Mouse (Mus musculus) left cerebral cortex, postnatal 14 days (tissue): ENCODE results near the gene Ccdc9. TPM values are rescaled to one million over a fixed set of nuclear protein-coding genes. Genes with fewer than 3 reads are reported as not detected.

ENCODE experiments used
- DNase-seq, 2 experiments: peaks; one replicate each; pipeline ENCODE4 v3.0.0; 2021 to 2022; ENCODE audit warnings: low spot score in 2 of 2, mixed read lengths in 1 of 2
- intact Hi-C: fragments of 180-260 bp; cut with DNase I; formaldehyde crosslinking; loops from one replicate; pipeline ENCODE4 v1.15.1; 2025
- long read RNA-seq, 2 experiments: library from polyadenylated mRNA; stranded (forward); transcript quantifications; one replicate each; pipeline ENCODE4 v2.0.0; 2021
- total RNA-seq, 2 experiments: library from RNA; stranded (reverse); gene quantifications; 2 replicates each; pipeline ENCODE4 v1.2.3; 2021

Ccdc9 gene
- 10 to 100 TPM; 85.2 to 87.3 TPM for total RNA-seq
- long read RNA-seq, experiment 1, partial matches to known transcripts = 33 of 57 reads
- long read RNA-seq, experiment 1, other reads (novel, unspliced or antisense) = 20 of 57 reads
- long read RNA-seq, experiment 2, partial matches to known transcripts = 26 of 48 reads
- long read RNA-seq, experiment 2, other reads (novel, unspliced or antisense) = 18 of 48 reads

GRCm38 (mm10) chr7:16286026-16286961 lies at the start of gene Ccdc9:
Gene Ccdc9, minus strand, starts transcription at chr7:16286795.
- DNase-seq = peak; percentile 99
- intact Hi-C loops = no loop called here

GRCm38 (mm10) chr7:16329146-16329545 lies 42.6 kb upstream of the Ccdc9 start:
- intact Hi-C loops = no loop called here
- no peak for DNase-seq

- no peak for DNase-seq
- intact Hi-C loops = loop anchor here (2.0 kb wide), 1 partner anchor 32 kb away; no protein-coding TSS in a partner anchor
Measured at GRCm38 (mm10) chr7:16326607-16326971, 40.0 kb upstream of the Ccdc9 start.

- intact Hi-C loops = loop anchor here (2.0 kb wide), 1 partner anchor 31 kb away; no protein-coding TSS in a partner anchor
- DNase-seq = peak; percentile 46 to 49
Measured at GRCm38 (mm10) chr7:16325920-16326606, 39.5 kb upstream of the Ccdc9 start.

GRCm38 (mm10) chr7:16324661-16325060 lies 38.1 kb upstream of the Ccdc9 start:
- intact Hi-C loops = no loop called here

DNA sequence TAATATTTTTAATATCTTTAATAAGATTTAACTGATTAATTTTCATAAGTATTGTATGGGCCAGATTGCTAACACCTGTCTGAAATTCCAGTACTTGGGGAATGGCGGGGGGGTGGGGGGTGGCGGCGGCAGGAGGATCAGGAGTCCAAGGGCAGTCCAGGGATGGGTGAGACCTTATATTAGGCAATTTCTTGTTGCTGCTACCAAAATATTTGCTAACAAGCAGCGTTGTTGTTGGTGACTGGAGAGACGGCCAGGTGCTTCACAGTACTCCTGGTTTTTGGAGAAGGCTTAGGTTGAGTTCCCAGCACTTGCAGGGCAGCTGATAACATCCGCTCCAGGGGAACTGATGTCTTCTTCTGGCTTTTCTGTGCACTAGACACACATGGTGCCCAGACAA lies 33.9 kb upstream of the Ccdc9 start:
- DNase-seq = no peak
- intact Hi-C loops = no loop called here

More at GRCm38 (mm10) chr7:16324661-16325060, 38.1 kb upstream of the Ccdc9 start:
- no peak for DNase-seq

- intact Hi-C loops = no loop called here
- no peak for DNase-seq
Measured at GRCm38 (mm10) chr7:16319216-16319615, 32.6 kb upstream of the Ccdc9 start.

DNA sequence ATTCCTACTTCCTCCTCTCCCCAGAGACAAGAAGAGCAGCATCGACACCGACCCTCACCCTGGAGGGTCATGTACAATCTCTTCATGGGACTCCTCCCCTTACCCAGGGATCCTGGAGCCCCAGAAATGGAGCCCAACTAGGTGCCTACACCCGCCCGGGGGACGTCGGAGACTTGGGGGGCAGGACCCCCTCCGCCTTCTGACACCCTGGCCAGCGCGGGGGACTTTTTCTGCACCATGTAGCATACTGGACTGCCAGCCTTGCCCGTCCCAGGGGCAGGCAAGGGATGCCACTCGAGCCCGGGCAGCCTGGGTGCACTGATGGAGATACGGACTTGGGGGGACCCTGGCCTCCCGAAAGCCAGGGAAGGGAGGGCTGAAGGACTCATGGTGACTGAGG lies 30.5 kb upstream of the Ccdc9 start:
- no peak for DNase-seq
- intact Hi-C loops = no loop called here

GRCm38 (mm10) chr7:16315222-16315759 lies 28.7 kb upstream of the Ccdc9 start:
- intact Hi-C loops = loop anchor here (2.0 kb wide), 1 partner anchor 20 kb away; no protein-coding TSS in a partner anchor

GRCm38 (mm10) chr7:16314221-16314775 lies 27.7 kb upstream of the Ccdc9 start:
- peak in 1 of 2 experiments; percentile 37 for DNase-seq
- intact Hi-C loops = loop anchor here (2.0 kb wide), 1 partner anchor 19 kb away; no protein-coding TSS in a partner anchor

More at GRCm38 (mm10) chr7:16315222-16315759, 28.7 kb upstream of the Ccdc9 start:
- DNase-seq = no peak

DNA sequence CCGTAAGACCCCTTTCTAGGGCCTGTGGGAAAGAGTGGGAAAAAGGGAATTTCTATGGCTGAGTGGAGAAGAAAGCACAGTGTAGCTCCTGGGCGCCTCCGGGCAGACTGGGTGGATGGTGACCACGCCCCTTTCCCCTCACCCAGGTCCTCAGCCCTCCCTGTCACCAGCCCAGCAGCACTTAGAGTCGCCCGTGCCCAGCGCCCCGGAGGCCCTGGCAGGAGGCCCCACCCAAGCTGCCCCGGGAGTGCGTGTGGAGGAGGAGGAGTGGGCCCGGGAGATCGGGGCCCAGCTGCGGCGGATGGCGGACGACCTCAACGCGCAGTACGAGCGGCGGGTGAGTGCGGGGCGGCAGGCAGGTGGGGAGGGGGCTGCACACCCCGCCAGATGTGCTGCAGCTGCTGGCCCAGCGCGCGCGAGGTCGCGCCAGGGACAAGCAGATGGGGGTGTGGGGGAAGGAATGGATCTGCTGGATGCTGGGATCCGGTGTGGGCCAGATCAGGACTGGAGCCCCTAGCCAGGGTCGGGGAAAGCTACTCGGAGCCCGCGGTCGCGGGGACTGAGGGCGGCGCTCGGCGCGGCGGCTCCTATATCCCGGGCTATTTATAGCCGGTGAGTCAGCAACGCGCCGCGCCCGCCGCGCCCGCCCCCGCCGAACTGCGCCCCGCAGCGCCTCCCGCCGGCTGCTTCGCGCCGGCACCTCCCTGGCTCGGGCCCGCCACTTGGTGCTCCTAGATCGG lies 27.1 kb upstream of the Ccdc9 start:
- intact Hi-C loops = loop anchor here (2.0 kb wide), 1 partner anchor 19 kb away; no protein-coding TSS in a partner anchor
- peak; percentile 80 to 84 for DNase-seq

DNA sequence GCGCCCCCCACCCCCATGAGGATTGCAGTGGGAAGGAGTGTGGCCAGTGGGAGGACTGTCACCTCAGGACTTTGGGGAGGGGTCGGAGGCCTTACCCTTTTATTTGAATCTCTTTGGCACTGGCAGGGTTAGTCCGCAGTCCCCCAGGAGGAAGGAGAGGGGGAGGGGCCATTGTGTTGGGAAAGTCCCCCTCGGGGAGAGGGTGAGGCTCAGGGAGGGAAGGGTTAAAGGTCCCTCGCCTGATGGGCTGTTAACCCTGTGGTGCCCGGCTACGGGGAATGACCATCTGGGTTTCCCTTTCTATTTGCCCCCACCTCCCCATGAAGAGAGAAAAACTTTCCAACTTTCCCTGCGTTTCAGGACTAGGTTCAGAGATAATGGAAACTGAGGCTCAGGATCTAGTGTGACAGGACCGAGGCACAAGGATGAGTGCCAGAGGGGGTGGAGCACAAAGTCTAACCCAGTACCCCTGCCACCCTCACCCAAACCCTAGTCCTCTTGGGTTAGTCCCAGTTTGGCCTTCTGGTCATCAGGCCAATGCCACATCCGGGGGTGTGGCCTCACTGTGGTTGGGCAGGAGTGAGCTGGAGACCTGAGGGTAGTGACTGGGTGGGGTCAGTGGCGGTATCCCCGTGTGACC lies 26.2 kb upstream of the Ccdc9 start:
- intact Hi-C loops = no loop called here
- DNase-seq = peak in 1 of 2 experiments; percentile 19

- intact Hi-C loops = no loop called here
- DNase-seq = no peak
Measured at GRCm38 (mm10) chr7:16312011-16312671, 25.5 kb upstream of the Ccdc9 start.

DNA sequence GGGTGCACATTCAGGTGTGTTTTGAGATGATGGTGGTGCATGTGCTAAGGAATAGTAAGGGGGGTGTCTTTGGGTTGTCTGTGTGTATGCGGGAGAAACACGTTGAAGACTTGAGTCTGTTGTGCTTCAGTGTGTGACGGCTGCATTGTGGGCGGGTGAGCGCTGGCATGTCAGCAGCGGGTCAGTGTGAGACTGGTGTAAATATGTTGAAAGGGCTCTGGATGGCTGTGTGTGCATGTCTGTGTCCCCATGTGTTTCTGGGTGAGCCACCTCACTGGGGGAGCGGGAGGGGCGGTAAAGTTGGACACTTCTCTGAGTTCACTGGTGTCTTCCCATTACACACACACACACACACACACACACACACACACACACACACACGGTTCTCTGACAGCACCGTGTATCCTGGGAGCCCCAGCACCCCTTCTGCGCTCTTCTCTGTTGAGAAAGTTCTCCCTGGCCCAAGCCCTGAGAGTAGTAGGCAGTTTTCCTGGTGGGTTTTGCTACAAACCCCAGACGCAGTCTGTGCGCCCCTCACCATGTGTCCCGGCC lies 24.9 kb upstream of the Ccdc9 start:
- intact Hi-C loops = no loop called here
- DNase-seq = peak; percentile 15 to 66

- intact Hi-C loops = no loop called here
- peak; percentile 70 to 81 for DNase-seq
Measured at GRCm38 (mm10) chr7:16310521-16311452, 24.2 kb upstream of the Ccdc9 start.

- intact Hi-C loops = no loop called here
- peak; percentile 76 to 79 for DNase-seq
Measured at GRCm38 (mm10) chr7:16310020-16310520, 23.5 kb upstream of the Ccdc9 start.
